Mouse (Mus musculus): Measurements from ENCODE around the gene Usp7.

Usp7 gene

DNA sequence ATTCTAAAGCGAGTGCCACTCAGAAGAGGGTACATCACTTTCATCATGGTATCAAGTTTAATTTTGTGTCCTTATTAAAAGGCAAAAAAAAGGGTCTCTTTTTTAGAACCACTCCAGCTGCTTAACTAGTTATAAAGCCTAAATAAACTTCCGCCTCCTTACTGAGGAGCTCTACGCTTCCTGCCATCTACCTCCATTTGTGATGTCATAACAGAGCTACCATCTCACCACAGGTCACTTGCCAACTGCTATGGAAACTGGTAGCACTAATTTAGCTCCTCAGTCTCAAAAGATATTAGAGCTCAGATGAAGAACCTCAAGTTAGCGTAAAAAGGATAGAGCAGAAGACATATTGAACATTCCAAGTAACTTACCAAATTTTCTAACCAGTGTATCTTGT lies 71.7 kb downstream of the Usp7 start:
- no peak for DNase-seq (ENCODE audit: low read depth)

DNA sequence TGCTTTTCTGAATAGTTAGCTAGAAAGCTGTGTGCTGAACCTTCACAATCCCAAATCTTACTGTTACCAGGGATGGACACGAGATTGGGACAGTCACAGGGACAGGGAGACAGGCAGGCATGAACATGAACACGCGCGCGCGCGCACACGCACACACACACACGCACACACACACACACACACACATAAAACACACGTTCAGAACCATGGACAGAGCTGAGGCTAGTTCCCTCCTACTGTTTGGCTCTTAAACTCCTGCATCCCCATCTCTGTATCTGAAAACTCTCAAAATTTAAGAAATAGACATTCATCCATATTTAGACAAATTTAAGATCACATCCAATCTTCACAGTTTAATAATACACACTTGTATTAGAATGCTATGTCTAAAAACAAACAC lies 74.4 kb downstream of the Usp7 start:
- no peak for DNase-seq (ENCODE audit: low read depth)

DNA sequence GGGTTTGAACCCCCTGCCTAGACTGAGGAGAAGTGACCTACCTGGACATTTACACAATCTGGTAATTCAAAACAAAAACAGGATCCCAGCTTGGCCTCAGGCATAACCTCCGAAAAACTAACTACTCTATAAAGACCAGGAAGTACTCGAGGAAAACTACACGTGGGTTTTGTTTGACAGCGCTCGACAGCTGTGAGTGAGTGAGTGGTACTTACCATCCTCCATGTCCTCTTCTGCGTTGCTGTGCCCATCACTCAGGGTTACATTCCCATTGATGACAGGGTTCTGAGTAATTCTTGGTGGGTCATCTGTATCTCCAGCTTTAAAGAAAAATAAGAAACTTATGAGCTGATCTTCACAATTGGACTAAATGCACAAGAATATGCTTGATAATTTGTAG lies 75.8 kb downstream of the Usp7 start:
- no peak for DNase-seq (ENCODE audit: low read depth)

DNA sequence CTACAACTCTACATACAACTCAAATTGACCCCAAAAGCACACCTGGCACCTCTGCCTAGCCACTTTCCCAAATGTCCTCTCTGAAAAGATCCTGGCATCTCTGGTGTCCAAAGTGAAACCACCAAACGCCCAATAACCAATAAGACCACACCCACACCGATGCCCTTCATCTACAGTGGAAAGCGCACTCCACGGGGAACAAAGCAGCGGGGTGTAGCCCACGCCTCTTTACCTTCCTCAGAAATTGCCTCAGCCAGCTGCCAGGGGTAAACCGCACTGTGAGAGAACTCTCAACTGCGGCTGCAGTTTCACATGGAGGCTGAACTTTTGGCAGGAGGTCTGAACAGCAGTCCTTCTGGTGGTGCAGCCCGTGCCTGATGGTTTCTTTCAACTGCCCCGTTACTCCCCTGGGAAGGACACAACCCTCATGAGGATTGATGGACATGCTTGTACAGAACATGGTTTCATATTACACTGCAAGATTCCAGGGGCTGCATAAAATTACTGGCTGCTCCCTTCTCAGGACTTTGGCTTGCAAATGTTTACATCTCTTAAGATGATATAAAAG lies 76.5 kb downstream of the Usp7 start:
- no peak for DNase-seq (ENCODE audit: low read depth)

DNA sequence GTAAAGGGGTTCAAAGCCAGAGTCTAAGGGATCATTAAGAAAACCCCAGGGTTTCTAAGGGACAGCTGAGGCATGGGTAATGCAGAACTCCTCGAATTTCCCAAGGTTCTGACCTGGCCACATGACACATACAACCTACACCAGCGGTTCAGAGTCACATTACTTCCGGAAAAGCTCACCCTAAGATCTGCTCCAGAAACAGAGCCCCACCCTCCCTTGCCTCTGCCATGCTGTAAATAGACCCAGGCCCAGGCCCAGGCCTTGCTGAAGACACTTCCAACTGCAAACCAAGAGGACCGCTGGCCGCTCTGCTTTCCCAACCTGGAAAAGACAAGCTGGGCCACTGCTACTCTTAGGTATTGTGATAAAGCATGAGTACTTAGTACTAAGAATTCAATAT lies 77.3 kb downstream of the Usp7 start:
- no peak for DNase-seq (ENCODE audit: low read depth)

DNA sequence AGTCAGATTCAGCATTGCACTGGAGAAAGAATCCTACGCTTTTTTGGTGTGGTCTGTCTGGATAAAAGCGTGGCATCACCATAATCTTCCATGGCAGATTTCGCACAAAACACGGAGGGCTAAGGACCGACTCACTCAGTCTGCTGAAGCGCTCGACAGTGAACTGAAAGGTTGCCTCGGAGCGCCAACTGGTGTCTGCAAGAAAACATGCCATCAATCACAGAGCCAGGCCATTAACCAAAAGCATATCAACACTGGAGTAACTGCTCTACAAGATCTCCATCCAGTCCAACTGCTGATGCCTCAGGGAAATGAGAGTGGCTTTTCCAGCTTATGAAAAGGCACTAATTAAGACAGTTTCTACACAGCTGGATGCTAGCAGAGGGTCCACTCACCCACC lies 80.1 kb downstream of the Usp7 start:
- no peak for DNase-seq (ENCODE audit: low read depth)

DNA sequence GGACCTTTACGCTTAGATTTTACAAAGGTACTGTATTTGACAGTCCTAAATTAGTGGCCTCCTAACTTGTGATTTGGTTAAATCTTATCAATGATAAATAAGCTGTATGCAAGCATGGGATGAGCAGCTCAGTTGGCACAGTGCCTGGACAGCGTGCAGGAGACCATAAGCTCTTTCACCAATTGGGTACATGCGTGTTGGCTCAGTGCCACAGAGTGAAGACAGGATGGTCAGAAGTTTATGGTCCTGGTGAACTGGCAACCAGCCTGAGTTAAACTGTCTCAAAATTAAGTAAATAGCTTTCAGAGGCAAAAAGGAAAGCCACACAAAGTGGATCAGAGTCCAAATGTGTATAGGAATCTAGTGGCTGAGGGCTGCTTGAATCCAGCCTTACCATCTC lies 91.5 kb downstream of the Usp7 start:
- DNase-seq (ENCODE audit: low read depth): no peak

DNA sequence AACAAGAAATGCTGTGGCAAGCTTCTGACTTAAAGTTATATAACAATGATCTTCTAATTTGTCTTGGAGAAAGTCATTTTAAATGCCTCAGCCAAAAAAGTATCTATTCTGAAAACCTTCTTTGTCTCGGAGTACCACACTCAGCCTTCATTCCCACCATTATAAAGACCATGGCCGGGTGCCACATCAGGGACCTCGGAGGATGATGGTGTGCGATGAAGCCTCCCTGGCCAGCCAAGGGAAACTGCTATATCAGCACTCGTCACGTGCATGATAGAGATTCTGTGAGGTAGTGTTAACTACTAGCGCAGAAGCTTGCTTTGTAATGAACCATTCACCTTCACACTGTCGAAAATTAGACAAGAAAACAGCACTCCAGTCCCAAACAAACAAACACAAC lies 92.6 kb downstream of the Usp7 start:
- DNase-seq (ENCODE audit: low read depth): no peak

DNA sequence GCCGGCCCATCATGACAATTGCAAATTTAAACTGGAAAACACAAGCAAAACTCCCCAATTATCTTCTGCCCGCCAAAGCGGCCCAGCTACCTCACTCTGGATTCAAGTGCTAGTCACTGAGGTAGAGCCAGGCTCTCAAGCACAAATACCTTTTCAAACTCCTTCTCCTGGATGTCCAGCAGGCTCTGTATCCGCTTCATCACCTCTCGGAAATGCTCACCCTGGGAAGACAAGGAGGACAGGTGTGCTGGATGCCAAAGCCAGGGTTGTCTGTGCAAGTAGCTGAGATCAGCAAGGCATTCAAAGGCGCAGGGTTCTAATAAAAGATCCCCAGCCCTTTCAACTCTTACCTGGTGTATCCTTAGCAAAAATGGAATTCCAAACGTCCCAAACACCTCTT lies 100.9 kb downstream of the Usp7 start:
- DNase-seq (ENCODE audit: low read depth): no peak

DNA sequence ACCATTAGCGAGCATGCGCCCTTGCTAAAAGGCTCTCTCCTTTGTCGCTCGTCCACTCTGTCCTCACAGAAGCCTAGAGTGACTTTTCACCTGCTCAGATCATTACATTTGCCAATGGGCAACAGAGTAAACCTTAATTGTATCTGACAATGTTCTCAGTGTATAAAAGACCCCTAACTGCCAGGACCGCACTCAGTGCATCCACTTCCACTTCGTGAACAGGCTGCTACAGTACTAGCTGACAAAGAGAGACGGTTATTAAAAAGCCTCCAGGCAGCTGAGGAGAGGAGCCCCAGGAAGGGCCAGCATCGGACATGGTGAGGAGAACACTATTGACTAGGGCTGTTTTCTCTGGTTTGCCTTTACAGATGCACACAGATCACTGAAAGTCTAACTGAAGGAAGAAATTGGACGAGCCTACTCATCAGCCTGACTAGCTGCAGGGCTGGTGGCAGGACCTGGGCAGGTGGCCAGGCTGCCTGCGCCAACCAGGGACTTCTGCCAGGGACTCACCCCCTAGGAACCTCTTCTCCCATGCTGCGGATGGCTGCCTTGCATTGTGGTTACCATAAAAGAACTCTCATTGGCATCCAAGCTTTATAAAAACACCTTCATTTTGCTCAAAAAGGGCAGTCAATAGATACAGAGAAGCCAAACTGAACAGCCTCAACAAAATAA lies 102.0 kb downstream of the Usp7 start:
- DNase-seq (ENCODE audit: low read depth): no peak

DNA sequence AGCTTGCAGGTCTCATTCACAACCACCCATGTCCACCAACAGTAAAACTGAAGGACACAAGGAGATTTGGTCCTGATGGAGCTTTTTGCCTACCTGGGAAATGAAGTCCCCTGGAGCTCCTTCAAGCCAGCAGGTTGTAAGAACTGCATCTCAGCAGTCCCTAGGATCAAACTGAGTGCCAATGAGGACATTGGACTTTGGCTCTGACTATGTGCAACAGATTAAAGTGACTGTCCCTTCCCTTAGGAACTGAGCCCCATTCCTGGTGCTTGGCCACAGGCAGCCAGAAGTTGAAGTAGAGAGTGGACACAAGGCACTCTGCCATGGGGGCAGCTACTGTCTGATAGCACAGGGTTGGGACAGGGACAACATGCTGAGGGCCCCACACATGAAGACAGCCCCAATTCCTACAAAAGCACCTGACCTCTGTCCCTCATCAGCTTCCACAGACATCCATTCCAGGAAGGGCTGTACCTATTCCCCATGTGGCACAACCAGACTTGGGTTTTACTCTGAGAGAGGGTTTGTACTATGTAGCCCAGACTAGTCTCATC lies 104.5 kb downstream of the Usp7 start:
- no peak for DNase-seq (ENCODE audit: low read depth)

DNA sequence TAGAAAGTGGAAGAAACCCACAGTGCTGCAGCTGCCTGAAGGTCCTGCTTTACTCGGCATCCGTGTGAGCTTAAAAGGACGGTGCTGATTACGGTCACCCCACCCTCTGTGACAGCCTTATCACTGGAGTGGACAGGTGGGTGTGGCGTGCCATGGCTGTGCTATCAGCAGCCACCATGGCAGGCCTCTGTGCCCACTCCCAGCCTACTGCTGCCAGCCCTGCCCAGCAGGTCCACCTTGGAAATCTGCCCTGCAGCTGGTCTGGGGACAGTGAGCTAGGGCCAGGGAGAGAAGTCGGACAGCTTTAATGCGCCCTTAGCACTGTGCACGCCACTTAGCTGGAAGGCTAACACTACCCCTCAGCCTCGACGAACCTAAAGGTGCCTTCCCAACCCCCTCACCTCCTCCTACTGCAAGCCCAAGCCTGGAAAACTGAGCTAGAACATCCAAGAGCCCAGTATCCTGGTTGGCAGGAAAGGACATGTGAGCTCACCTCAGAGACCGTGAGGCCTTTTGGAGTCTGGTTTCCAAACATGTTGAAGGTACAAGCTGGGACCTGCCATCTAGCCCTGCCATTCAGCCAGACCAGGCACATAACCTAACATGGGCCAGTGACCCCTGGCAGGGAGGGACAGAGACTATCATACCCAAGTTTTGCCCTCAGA lies 105.1 kb downstream of the Usp7 start:
- DNase-seq (ENCODE audit: low read depth): no peak

DNA sequence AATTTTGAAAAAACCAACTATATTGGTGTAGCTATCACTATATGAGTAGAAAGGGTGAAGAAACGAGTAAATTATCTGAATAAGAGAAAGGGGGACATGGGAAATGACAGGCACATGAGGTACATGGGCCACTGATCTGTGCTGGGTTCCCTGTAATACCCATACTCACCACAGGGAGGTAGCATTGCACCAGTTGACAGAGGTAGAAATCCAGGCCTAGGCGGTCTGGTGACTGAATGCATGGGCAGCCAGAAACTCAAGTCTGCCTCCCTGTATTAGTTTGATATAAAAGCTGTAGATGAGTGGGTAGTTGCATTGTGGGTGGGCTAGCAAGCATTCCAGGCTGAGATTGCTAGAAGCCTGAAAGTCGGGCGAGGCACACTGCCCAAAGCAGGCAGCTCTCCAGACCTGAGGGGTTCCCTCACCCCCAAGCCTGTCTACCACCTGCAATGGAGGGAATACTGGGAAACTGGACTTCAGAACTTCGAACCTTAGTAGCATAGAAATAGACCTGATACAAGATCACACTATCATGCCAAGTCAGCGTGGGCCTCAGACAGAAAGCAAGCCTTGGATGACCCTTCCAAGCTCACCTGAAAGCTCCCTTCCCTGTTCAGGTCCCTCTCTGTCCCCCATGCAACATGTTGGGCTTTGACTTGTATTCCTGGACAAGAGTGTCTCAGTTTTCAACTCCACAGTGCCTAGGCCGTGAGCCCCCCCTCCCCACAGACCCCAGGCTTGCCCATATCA lies 105.8 kb downstream of the Usp7 start:
- DNase-seq (ENCODE audit: low read depth): peak; percentile 72

DNA sequence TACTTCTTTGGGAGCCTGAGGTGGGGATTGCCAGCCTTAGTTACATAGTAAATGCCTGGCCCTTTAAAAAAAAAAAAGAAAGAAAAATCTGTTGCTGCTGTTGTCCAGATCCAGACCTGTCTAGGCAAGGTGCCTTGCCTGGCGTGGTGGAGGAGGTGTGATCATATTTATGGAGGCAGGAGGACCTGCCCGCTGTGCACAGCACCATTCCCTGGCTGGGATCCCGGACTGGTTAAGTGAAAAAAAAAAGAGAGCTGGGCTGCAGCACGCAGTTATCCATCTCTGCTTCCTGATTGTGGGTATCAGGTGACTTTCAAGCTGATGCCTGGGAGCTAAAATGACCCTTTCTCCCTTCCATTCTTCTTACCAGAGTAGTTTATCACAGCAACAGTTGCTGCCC lies 107.0 kb downstream of the Usp7 start:
- no peak for DNase-seq (ENCODE audit: low read depth)

DNA sequence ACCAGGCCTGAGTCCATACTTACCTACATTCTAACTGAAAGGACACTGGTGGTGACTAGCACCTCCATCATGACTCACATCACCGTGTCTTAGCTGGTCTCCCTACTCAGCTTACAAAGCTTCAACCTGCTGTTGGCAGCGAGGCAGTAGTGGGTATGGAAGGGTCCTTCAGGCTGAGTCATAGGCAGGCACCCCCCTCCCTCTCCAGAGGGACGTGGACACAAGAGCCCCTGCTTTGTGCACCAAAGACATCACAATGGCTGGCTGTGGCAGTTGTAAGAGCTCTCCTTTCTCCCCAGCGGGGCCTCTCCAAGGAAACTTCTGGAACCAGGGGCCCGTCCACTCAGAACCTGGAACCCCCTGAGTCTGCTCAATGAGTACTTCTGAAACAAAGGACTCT lies 111.6 kb downstream of the Usp7 start, which contains the start of gene Gm5767:
Gene Gm5767 (plus strand): TSS at position 301 of the 400 bp plus-strand sequence.
- no peak for DNase-seq (ENCODE audit: low read depth)

DNA sequence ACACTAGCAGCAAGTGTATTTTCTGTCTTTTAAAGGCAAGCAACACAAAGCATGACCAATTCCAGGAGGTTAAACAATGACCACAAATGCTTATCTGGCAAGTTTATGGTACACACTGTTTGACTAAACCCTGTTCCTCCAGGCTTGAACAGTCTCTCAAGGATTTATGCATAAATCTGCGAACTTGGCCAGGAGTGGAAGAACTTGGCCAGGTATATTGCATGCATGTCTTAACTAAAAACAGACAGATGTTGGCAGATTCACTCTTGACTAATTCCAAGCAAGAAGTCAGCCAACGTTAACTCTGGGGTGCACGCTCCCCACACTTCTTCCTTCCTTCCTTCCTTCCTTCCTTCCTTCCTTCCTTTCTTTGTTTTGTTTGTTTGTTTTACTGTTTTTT lies 112.3 kb downstream of the Usp7 start:
- no peak for DNase-seq (ENCODE audit: low read depth)

DNA sequence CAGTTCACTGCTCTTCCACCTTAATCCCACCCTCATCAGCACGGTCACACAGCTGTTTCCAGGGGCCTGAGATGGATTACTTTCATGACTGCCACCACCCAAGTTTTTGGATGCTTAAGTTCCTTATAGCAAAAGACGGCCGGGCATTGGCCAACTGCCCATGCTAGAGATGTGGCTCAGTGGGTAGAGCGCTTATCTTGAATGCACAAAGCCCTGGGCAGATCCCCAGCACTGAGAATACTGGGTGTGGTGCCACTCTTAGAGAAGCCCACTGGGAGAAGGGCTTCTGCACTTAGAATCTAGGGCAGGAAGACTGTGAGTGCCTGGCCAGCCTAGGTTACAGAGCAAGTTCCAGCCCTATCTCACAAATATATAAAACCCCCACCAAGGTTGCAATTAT lies 113.4 kb downstream of the Usp7 start:
- DNase-seq (ENCODE audit: low read depth): no peak

DNA sequence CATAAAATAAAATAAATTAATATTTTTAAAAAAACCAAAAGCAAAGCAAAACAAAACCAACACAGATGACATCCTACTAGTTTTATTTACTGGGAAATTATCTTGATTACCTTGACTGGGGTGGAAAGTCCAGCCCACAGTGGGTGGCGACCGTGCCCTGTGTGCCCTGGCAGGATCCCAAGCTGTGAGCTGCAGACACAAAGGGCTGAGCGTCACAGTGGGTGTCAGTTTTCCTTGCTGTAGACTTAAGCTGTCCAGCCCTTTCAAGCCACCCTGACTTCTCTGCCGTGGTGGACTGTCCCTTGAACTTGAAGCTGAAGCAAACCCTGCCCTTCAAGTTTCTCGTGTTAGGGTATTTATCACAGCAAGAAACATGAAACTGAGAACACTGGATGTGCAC lies 114.1 kb downstream of the Usp7 start:
- no peak for DNase-seq (ENCODE audit: low read depth)

DNA sequence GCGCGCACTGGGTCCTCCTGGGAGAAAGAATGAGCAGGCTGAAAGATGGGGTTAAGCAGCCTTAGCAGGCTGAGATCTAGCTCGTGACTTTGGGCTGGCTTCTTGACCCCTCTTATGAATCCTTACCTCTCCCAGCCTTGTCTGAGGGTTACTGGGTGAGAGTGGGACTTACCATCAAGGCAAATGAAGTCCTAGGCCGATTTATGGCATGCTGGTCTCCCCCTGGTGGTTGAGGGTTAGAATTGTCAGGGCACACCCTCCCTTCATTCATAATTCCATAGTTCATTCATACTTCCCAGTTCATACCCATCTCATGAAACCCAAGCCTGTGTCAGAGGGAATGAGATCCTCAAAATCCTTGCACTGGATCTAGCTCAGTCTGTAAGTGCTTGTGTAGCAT lies 115.3 kb downstream of the Usp7 start:
- DNase-seq (ENCODE audit: low read depth): no peak

DNA sequence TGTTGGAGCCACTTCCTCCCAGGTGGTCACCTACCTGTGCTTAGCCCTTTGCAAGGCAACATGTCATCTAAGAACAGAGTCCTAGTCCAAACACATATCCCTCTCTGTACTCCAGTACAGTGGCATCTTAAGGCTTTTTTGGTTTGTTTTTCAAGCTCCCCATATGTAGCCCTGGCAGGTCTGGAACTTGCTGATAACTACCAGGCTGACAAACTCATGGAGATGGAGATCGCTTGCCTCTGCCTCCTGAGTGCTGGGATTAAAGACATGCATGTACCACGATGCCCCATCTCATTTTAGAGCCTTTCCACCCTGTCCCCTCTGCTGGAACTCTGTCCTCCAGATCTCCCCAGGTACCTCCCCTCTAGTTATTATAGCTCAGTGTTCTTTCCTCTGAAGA lies 115.9 kb downstream of the Usp7 start:
- DNase-seq (ENCODE audit: low read depth): no peak

DNA sequence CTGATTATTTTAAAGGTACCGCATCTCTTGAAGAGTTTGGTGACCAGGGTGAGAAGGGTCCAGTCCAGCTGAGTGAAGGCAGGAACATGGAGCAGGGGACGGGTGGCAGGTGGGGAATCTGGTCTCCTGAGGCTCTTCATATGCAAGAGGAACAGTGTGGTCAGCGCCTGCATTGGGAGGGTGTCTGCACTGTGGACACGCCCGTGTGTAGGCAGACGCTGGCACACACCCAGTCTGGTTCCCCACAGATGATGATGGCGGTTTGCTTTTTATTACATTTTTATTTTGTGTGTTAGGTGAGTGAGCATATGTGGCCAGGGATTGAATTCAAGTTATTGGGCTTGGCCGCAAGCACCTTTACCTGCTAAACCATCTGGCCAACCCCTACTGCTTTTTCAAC lies 116.5 kb downstream of the Usp7 start:
- no peak for DNase-seq (ENCODE audit: low read depth)

DNA sequence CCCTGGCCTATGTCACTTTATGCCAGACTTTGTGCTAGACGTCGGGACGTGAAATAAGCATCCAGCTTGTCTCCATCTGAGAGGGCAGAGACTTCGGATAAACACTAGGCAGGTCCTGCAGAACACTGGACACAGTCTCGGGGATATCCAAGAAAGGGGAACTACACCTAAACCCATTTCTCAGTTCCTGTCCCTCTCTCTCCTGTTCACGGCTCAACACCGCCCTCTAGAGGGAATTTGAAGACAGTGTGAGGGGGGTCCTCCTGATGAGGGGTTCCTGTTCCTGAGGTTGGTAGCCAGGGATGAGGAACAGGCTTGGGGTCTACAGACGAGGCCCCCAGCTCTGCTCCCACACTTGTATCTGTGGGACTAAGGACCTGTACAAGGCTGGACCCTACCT lies 117.9 kb downstream of the Usp7 start:
- DNase-seq (ENCODE audit: low read depth): peak; percentile 92

DNA sequence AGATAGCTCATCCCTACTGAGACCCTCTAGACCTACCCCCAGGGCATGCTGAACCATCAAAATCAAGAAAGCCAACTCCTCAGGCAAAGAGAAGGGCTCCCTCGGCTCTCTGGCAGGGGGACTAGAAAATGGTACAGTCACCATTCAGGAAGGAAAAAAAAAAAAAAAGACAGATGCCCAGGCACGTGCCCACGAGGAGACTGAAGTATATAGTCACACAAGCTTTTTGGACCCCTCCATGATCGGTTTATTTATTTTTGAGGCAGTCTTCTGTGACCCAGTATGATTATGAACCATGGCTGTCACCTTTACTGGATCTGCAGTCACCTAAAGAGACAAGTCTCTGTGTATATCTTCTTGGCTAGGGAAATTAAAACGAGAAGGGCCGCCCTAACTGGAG lies 118.8 kb downstream of the Usp7 start:
- no peak for DNase-seq (ENCODE audit: low read depth)

Data from c-Kit-positive CD71-negative TER-119-negative erythroid progenitor cells, embryonic 14.5 days (primary cell).